Mouse (Mus musculus): ENCODE data around the gene Dennd1c. TPM values are rescaled to one million over a fixed set of nuclear protein-coding genes. Genes with fewer than 3 reads are reported as not detected.

The Dennd1c gene
- polyA plus RNA-seq (2014; fragmentation: Illumina TruSeq; extraction: RNeasy Lipid Tissue Mini Kit (QIAGEN cat#74804); ENCODE audit: low read depth, low replicate concordance) = 4.7 TPM

DNA sequence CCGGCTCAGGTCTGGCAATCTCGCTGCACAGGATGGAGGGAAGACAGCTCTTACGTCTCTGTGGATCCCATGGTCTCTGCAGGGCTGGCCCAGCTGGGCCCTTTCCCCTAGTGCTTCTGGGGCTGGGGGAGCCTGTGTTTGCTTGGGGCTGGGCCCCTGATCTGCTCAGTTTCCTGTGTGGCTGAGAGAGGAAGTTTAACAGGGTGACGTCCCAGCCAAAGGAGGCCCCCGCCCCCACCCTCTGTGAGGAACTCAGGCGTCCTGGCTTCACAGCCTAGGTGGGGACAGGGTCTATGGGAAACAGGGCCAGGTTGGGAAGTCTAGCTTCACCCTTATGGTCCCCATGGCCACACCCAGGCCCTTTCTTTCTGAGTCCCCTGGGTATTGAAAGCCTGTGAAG, at the start of gene Dennd1c:
Gene Dennd1c, minus strand, starts transcription at position 179 of the 400 bp plus-strand sequence.

DNA sequence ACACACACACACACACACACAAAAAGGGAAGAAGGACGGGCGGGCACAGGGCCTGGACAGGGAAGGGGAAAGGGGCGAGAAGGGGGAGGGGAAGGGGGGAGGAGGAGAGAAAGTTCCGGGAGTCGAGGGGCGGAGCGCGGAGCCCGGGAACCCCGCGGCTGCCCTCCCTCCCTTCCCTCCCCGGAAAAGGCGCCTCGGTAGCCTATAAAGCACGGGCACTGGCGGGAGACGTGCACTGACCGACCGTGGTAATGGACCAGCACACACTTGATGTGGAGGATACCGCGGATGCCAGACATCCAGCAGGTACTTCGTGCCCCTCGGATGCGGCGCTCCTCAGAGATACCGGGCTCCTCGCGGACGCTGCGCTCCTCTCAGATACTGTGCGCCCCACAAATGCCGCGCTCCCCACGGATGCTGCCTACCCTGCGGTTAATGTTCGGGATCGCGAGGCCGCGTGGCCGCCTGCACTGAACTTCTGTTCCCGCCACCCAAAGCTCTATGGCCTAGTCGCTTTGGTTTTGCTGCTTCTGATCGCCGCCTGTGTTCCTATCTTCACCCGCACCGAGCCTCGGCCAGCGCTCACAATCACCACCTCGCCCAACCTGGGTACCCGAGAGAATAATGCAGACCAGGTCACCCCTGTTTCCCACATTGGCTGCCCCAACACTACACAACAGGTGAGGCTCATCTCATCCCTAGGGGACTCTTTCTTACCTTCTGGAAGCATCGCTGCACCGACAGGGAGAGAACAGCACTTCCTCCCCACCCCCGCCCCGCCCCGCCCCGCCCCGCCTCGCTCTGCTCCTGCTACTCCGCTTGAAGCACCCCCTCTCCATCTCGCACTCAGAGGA, 27.1 kb upstream of the Dennd1c start, which contains the start of gene Tnfsf9:
Gene Tnfsf9, plus strand, starts transcription at position 145 of the 854 bp plus-strand sequence.

DNA sequence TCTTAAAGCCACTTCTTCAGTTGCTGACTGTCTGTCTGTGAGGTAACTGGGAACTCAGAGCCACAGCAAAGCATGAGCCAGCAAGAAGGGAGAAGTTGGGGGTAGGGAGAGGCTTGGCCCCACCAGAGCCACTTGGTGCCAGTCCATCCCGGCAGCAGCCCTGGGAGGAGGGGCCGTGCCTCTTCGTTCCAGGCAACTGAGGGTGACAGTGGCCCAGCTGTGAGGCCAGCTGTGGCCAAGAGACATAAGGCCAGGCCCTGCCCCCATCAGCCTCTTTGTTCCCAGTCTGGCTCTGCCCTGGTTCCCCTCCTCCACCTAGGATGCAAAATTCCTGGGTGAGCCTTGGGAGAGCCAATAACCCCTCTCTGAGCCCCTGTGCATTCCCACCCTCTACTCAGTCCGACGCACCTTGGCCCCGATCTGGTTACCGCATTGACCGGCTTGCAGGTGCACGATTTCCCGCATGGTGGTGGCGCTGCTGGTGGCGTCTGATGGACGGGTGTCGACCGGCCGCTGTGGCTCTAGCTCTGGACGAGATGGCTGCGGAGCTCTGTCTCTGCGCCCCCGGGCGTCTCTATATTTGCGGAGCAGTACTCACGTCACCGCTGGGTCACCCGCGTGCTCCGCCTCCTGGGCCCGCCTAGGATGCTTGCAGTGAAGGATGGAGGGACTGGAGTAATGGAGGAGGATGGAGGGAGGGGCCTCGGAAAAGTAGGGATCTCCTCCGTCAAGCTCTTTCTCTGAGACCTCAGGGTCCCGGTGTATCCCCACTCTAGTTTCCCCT, 8.9 kb upstream of the Dennd1c start, which contains the start of gene Tubb4a:
Gene Tubb4a, minus strand, starts transcription at position 734 of the 784 bp plus-strand sequence.

DNA sequence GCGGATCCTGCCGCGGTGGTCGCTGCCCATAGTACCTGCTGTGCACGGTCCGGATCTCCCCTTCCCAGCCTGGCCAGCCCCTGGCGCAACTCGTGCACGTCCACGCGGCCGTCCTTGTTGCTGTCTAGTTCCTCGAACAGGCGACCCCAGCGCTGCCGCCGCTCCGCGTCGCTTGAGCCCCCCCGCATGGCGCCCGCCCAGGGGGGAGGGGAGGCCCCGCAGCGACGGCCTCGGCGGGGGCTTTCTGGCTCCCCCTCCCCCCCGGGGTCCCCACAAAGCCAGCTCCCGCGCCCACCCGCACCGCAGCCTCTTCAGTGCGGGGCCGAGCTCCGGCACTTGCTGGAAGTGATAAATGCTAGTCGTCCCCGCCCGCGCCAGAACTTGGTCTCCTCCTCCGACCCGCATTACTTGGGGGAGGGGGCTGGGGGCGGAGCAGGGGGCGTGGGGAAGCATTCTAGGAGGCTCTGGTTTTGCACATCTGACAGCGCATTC, 18.8 kb downstream of the Dennd1c start, which contains the start of gene Slc25a23:
Gene Slc25a23, minus strand, starts transcription at position 378 of the 492 bp plus-strand sequence.

DNA sequence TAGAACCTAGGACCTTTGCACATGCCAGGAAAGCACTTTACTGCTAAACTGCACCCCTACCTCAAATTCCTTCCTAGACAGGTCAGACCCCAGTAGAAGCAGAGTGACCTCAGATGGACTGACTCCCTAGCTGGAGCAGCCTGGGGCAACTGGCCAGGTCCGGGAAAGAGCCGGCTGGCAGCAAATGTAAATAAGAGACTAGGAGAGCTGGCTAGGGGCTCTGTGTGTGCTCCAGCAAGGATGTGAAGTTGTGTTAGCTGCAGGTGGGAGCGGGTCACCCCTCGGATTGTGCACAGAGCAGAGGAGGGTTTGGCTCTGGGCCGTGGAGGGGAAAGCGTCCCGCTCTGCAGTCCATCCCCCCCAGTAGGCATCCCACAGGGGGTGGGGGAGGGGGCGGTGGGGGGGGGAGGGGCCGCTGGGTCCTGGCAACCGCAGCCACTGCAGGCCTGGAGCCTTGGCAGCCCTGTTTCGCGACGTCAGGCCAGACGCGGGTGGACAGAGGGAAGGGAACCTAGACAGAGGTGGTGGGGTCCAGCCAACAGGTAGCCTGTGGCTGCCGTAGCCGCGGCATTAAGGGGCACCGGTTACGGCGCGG, 19.3 kb downstream of the Dennd1c start, which contains the start of gene Crb3:
Gene Crb3, plus strand, starts transcription at position 215 of the 595 bp plus-strand sequence.

DNA sequence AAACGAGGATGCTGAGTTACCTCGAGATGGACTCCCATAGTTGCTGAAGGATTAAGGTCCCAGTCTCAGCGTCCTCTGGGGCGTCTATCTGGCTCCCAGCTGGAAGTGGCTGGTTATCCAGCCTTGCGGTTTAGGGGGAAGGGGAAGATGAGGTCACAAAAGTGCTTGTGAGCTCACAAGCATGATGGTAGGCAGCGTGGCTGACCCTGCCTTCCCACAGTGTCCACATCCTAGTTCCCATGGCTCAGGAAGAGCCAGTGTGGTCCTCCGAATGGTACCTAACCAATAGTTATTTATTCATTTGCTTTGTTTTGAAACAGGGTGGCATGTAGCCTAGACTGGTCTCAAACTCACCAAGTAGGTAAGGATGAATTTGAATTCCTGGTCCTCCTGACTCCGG, 36.8 kb downstream of the Dennd1c start, which contains the start of gene Slc25a41:
Gene Slc25a41, minus strand, starts transcription at position 101 of the 400 bp plus-strand sequence.

DNA sequence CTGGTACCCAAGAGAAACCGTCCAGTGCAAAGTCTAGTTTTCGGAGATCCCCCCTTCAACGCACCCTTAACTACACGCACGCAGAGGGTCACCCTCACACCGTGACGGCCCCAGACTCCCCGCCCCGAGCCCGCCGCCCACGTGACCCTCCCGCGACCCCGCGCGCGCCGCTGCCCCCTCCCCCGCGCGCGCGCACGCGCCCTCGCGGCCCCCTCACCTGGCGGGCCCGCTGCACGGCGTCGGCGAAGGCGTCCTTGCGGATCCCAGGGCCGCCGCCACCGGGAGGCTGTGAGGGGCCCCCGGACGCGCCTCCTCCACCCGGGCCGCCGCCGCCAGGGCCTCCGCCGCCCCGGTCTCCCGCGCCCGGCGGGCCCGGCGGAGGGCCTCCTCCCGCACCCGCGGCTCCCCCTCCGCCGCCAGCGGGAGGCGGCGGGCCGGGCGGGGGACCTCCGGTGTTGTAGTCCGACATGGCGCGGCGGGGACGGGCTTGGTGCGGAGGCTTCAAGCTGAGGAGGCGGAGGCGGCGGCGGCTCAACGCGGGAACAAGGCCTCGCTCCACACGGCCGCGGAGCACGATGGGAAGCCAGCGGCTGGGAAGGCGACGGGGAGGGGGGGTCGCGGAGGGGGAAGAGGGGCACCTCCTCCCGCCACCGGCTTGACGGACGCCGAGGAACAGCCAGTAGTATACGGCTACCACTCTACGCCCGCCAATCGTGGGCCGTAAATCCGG, 47.2 kb downstream of the Dennd1c start, which contains the start of gene Khsrp:
Gene Khsrp, minus strand, starts transcription at position 592 of the 730 bp plus-strand sequence.

Other genes with a start within 250 kb of the Dennd1c start
- gene Rfx2, start 247.5 kb downstream of the Dennd1c start, polyA plus RNA-seq (2014; fragmentation: Illumina TruSeq; extraction: RNeasy Lipid Tissue Mini Kit (QIAGEN cat#74804); ENCODE audit: low read depth, low replicate concordance) = 12.6 TPM
- 4.8 TPM for gene Acsbg2, start 204.1 kb downstream of the Dennd1c start, polyA plus RNA-seq (2014; fragmentation: Illumina TruSeq; extraction: RNeasy Lipid Tissue Mini Kit (QIAGEN cat#74804); ENCODE audit: low read depth, low replicate concordance)
- 1.8 TPM for gene 1700061G19Rik, start 203.0 kb downstream of the Dennd1c start, polyA plus RNA-seq (2014; fragmentation: Illumina TruSeq; extraction: RNeasy Lipid Tissue Mini Kit (QIAGEN cat#74804); ENCODE audit: low read depth, low replicate concordance)
- gene Mllt1, start 143.1 kb downstream of the Dennd1c start, polyA plus RNA-seq (2014; fragmentation: Illumina TruSeq; extraction: RNeasy Lipid Tissue Mini Kit (QIAGEN cat#74804); ENCODE audit: low read depth, low replicate concordance) = 23.0 TPM
- gene Acer1, start 96.4 kb downstream of the Dennd1c start, polyA plus RNA-seq (2014; fragmentation: Illumina TruSeq; extraction: RNeasy Lipid Tissue Mini Kit (QIAGEN cat#74804); ENCODE audit: low read depth, low replicate concordance) = not detected
- gene Clpp, start 88.2 kb downstream of the Dennd1c start, polyA plus RNA-seq (2014; fragmentation: Illumina TruSeq; extraction: RNeasy Lipid Tissue Mini Kit (QIAGEN cat#74804); ENCODE audit: low read depth, low replicate concordance) = 74.2 TPM
- gene Alkbh7, start 81.2 kb downstream of the Dennd1c start, polyA plus RNA-seq (2014; fragmentation: Illumina TruSeq; extraction: RNeasy Lipid Tissue Mini Kit (QIAGEN cat#74804); ENCODE audit: low read depth, low replicate concordance) = 21.7 TPM
- not detected for gene Pspn, start 78.5 kb downstream of the Dennd1c start, polyA plus RNA-seq (2014; fragmentation: Illumina TruSeq; extraction: RNeasy Lipid Tissue Mini Kit (QIAGEN cat#74804); ENCODE audit: low read depth, low replicate concordance)
- 54.6 TPM for gene Gtf2f1, start 67.2 kb downstream of the Dennd1c start, polyA plus RNA-seq (2014; fragmentation: Illumina TruSeq; extraction: RNeasy Lipid Tissue Mini Kit (QIAGEN cat#74804); ENCODE audit: low read depth, low replicate concordance)
- gene Gm17949, start 67.0 kb downstream of the Dennd1c start, polyA plus RNA-seq (2014; fragmentation: Illumina TruSeq; extraction: RNeasy Lipid Tissue Mini Kit (QIAGEN cat#74804); ENCODE audit: low read depth, low replicate concordance) = 0.53 TPM
- gene Khsrp, start 47.0 kb downstream of the Dennd1c start, polyA plus RNA-seq (2014; fragmentation: Illumina TruSeq; extraction: RNeasy Lipid Tissue Mini Kit (QIAGEN cat#74804); ENCODE audit: low read depth, low replicate concordance) = 48.9 TPM
- gene Slc25a41, start 36.9 kb downstream of the Dennd1c start, polyA plus RNA-seq (2014; fragmentation: Illumina TruSeq; extraction: RNeasy Lipid Tissue Mini Kit (QIAGEN cat#74804); ENCODE audit: low read depth, low replicate concordance) = 0.43 TPM
- gene Crb3, start 19.4 kb downstream of the Dennd1c start, polyA plus RNA-seq (2014; fragmentation: Illumina TruSeq; extraction: RNeasy Lipid Tissue Mini Kit (QIAGEN cat#74804); ENCODE audit: low read depth, low replicate concordance) = 30.2 TPM
- 57.3 TPM for gene Slc25a23, start 18.7 kb downstream of the Dennd1c start, polyA plus RNA-seq (2014; fragmentation: Illumina TruSeq; extraction: RNeasy Lipid Tissue Mini Kit (QIAGEN cat#74804); ENCODE audit: low read depth, low replicate concordance)
- 2.8 TPM for gene Tubb4a, start 9.3 kb upstream of the Dennd1c start, polyA plus RNA-seq (2014; fragmentation: Illumina TruSeq; extraction: RNeasy Lipid Tissue Mini Kit (QIAGEN cat#74804); ENCODE audit: low read depth, low replicate concordance)
- gene Tnfsf9, start 26.8 kb upstream of the Dennd1c start, polyA plus RNA-seq (2014; fragmentation: Illumina TruSeq; extraction: RNeasy Lipid Tissue Mini Kit (QIAGEN cat#74804); ENCODE audit: low read depth, low replicate concordance) = not detected
- gene Cd70, start 71.3 kb upstream of the Dennd1c start, polyA plus RNA-seq (2014; fragmentation: Illumina TruSeq; extraction: RNeasy Lipid Tissue Mini Kit (QIAGEN cat#74804); ENCODE audit: low read depth, low replicate concordance) = not detected
- gene Tnfsf14, start 115.7 kb upstream of the Dennd1c start, polyA plus RNA-seq (2014; fragmentation: Illumina TruSeq; extraction: RNeasy Lipid Tissue Mini Kit (QIAGEN cat#74804); ENCODE audit: low read depth, low replicate concordance) = 0.69 TPM
- 356 TPM for gene C3, start 149.6 kb upstream of the Dennd1c start, polyA plus RNA-seq (2014; fragmentation: Illumina TruSeq; extraction: RNeasy Lipid Tissue Mini Kit (QIAGEN cat#74804); ENCODE audit: low read depth, low replicate concordance)
- gene Gpr108, start 169.9 kb upstream of the Dennd1c start, polyA plus RNA-seq (2014; fragmentation: Illumina TruSeq; extraction: RNeasy Lipid Tissue Mini Kit (QIAGEN cat#74804); ENCODE audit: low read depth, low replicate concordance) = 53.9 TPM
- 42.5 TPM for gene Trip10, start 170.9 kb upstream of the Dennd1c start, polyA plus RNA-seq (2014; fragmentation: Illumina TruSeq; extraction: RNeasy Lipid Tissue Mini Kit (QIAGEN cat#74804); ENCODE audit: low read depth, low replicate concordance)
- 3.9 TPM for gene Vav1, start 200.6 kb upstream of the Dennd1c start, polyA plus RNA-seq (2014; fragmentation: Illumina TruSeq; extraction: RNeasy Lipid Tissue Mini Kit (QIAGEN cat#74804); ENCODE audit: low read depth, low replicate concordance)